Mouse (Mus musculus) heart, embryonic 14.5 days (tissue): ENCODE data around the gene Ahcyl1. TPM values are rescaled to one million over a fixed set of nuclear protein-coding genes. Genes with fewer than 3 reads are reported as not detected.

ENCODE experiments used
- ATAC-seq: fragments of 200-750 bp; cut with Nextera tagmentation; 2 replicates; pipeline ENCODE4 v1.8.0; 2017; ENCODE audit warnings: low read depth, moderate TSS enrichment; ENCODE audit not compliant: insufficient number of reproducible peaks, insufficient read depth, low FRiP score
- H3K27ac ChIP-seq, 2 experiments: fragments of 200-500 bp in 1 of 2; fragments of 300-500 bp in 1 of 2; sonication (generic) in 1 of 2; replicated peaks in 1 of 2; 2 replicates each; pipeline ENCODE4 v1.5.1; 2012 to 2014; ENCODE audit warnings: low read depth in 2 of 2, low read length in 2 of 2, control low read depth in 1 of 2, mild to moderate bottlenecking in 1 of 2, mixed read lengths in 1 of 2; ENCODE audit not compliant: control insufficient read depth in 1 of 2, insufficient read depth in 1 of 2
- H3K27me3 ChIP-seq: fragments of 300-500 bp; sonication (generic); 2 replicates; pipeline ENCODE4 v1.6.1; 2014; ENCODE audit warnings: mild to moderate bottlenecking, low read length, control low read depth; ENCODE audit not compliant: control insufficient read depth, insufficient read depth
- H3K36me3 ChIP-seq: fragments of 300-500 bp; sonication (generic); 2 replicates; pipeline ENCODE4 v1.6.1; 2014; ENCODE audit warnings: mild to moderate bottlenecking, control low read depth, low read length, mixed read lengths; ENCODE audit not compliant: control insufficient read depth, insufficient read depth
- H3K4me1 ChIP-seq, 2 experiments: fragments of 200-500 bp in 1 of 2; fragments of 300-500 bp in 1 of 2; sonication (generic) in 1 of 2; 2 replicates each; pipeline ENCODE4 v1.6.1; 2012 to 2014; ENCODE audit warnings: low read length in 2 of 2, control low read depth in 1 of 2, mixed read lengths in 1 of 2; ENCODE audit not compliant: control insufficient read depth in 2 of 2, insufficient read depth in 2 of 2
- H3K4me2 ChIP-seq: fragments of 300-500 bp; sonication (generic); 2 replicates; pipeline ENCODE4 v1.6.1; 2014; ENCODE audit warnings: mild to moderate bottlenecking, low read length
- H3K4me3 ChIP-seq, 2 experiments: fragments of 200-500 bp in 1 of 2; fragments of 300-500 bp in 1 of 2; sonication (generic) in 1 of 2; 2 replicates each; pipeline ENCODE4 v1.5.1; 2012 to 2014; ENCODE audit warnings: low read length in 2 of 2, mild to moderate bottlenecking in 2 of 2, control low read depth in 1 of 2, low read depth in 1 of 2, moderate library complexity in 1 of 2; ENCODE audit not compliant: control insufficient read depth in 1 of 2, insufficient read depth in 1 of 2
- H3K9ac ChIP-seq: fragments of 300-500 bp; sonication (generic); 2 replicates; pipeline ENCODE4 v1.6.1; 2014; ENCODE audit warnings: mild to moderate bottlenecking, low read length
- H3K9me3 ChIP-seq: fragments of 300-500 bp; sonication (generic); 2 replicates; pipeline ENCODE4 v1.6.1; 2016; ENCODE audit warnings: low read length, control low read depth; ENCODE audit not compliant: control insufficient read depth
- WGBS: fragments of 180-500 bp; shearing (Covaris S2); extraction: QIAGEN DNeasy Blood & Tissue Kit; methylation state at CpG from one replicate; pipeline ENCODE4 v1.1.7; 2014; 5-methylcytosine and 5-hydroxymethylcytosine counted together
- polyA plus RNA-seq: library from polyadenylated mRNA; unstranded; fragments of >200 nt; fragmentation: Nextera tagmentation; extraction: Ambion mirVana; gene quantifications from 2 replicates; pipeline ENCODE4 v1.2.1, GENCODE M21; 2014

The Ahcyl1 gene
- polyA plus RNA-seq, 1 experiment from 2014 or later: 64.4 TPM

DNA sequence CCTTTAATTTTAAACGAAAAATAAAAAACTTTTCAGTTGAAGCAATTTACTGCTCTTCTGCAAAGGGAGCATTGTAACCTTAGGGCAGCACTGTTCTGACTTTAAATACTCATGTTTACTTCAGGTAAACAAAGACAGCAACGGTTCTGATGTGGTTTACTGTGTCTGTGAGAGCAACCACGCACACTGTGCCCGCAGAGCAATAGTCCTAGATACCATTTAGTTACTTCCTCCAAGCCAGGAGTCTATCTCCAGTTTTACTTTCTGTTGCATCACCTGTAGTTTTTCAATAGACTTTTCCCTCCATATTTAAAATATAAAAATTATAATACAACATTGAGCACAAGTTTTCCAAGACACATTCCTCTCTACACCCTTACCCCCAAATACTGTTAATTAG is 25.9 kb downstream of the Ahcyl1 start:
- Histone ChIP-seq H3K4me3 (no peak overlapping the region), H3K4me2 (no peak overlapping the region), H3K36me3 (peaks cover 95% of the 10 kb centered on the region), H3K9ac (no peak overlapping the region), H3K4me1 (no peaks in the 10 kb centered on the region), H3K27me3 (no peaks in the 10 kb centered on the region), H3K27ac (no peak overlapping the region), H3K9me3 (no peaks in the 10 kb centered on the region)
- 86% methylated on average over 4 of the region's 4 CpGs for WGBS
- no peak for ATAC-seq

DNA sequence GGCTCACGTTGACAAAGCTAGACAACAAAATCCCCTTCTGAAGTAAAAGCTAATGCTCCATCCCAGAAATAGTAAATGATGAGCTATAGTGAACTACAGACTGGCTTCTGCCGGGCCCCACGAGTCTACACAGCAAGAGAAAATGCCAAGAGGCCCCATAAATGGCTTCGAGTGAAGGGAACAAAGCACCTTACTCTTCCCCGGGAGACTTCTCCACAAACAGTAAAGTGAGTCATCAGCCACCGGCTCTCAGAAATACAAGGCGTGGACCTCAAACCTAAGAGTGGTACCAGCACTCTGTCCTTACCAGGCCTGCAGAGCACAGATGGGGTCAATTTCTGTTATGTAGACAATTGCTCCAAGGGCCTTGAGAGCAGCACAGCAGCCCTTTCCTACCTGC is 27.6 kb downstream of the Ahcyl1 start:
- no peak for ATAC-seq
- no peak overlapping the region for H3K27ac ChIP-seq
- WGBS: 86% methylated on average over 7 of the region's 7 CpGs
- H3K4me1 ChIP-seq: no peaks in the 10 kb centered on the region
- H3K9ac ChIP-seq: no peak overlapping the region
- no peak overlapping the region for H3K4me3 ChIP-seq
- H3K36me3 ChIP-seq: peaks cover 95% of the 10 kb centered on the region
- no peaks in the 10 kb centered on the region for H3K9me3 ChIP-seq
- no peaks in the 10 kb centered on the region for H3K27me3 ChIP-seq
- no peak overlapping the region for H3K4me2 ChIP-seq

DNA sequence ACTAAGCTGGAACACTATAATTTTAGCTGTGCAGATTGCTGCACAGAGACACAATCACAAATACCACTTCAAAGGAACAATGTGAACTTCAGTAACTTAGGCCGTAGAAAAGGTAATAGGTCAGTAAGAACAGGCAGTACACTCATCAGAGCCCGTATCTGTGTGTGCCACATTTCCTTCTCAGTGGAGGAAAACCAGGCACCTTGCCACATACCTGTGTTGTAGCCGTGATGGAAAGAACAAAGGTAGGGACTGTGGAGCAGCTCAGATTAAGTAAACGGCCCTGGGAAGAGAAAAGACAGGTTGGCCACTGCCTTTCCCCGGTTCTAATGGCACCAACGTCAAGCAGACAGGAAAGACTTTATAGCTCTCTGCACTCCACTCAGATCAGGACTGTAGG is 28.9 kb downstream of the Ahcyl1 start:
- WGBS: 77% methylated on average over 6 of the region's 6 CpGs
- H3K9ac ChIP-seq: no peak overlapping the region

DNA sequence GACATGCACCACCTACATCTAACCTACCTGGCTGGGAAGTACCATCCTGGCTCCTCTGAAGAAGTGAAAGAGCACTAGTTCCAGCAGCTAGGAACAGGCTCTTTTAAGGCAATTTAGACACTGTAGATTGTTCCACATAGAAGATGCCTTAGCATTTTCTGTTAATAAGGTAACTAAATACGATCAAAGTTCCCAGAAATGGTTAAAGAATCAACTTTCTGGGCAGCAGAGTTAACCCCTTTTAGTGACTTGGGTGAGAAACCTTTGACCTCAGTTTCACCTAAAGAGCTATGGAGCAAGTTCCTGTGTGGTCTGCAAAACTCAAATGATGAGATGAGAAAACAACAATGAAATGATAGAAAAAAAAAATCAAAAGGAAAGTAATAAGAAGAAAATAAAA is 31.7 kb downstream of the Ahcyl1 start:
- WGBS: 88% methylated on average over 1 of the region's 1 CpGs
- Histone ChIP-seq H3K4me1 (no peaks in the 10 kb centered on the region), H3K27me3 (no peaks in the 10 kb centered on the region), H3K9me3 (no peaks in the 10 kb centered on the region), H3K9ac (no peak overlapping the region), H3K4me3 (no peak overlapping the region), H3K4me2 (no peak overlapping the region), H3K27ac (no peak overlapping the region), H3K36me3 (peaks cover 99% of the 10 kb centered on the region)
- no peak for ATAC-seq

More for the DNA sequence above, 28.9 kb downstream of the Ahcyl1 start:
- Histone ChIP-seq H3K4me2 (no peak overlapping the region), H3K27ac (no peak overlapping the region), H3K4me1 (no peaks in the 10 kb centered on the region), H3K4me3 (no peak overlapping the region), H3K27me3 (no peaks in the 10 kb centered on the region), H3K9me3 (no peaks in the 10 kb centered on the region), H3K36me3 (peaks cover 96% of the 10 kb centered on the region)
- no peak for ATAC-seq

DNA sequence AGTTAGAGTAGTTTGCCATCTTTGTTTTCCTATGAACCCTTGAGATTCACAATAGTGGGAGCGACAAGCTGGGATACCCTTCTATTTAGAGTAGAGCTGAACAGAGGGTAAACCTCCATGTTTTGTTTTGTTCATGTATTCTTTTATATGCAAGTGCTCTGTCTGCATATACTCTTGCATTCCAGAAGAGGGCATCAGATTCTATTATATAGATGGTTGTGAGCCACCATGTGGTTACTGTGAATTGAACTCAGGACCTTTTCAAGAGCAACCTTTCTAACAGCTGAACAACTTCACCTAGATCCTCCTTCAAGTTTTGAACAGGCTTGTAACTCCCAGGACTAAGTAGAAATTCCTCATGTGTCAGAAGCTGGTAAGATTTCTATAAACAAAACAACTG is 37.4 kb downstream of the Ahcyl1 start:
- no peak overlapping the region for H3K27ac ChIP-seq
- no peak for ATAC-seq
- no peak overlapping the region for H3K4me3 ChIP-seq
- peaks cover 52% of the 10 kb centered on the region for H3K36me3 ChIP-seq
- no peak overlapping the region for H3K9ac ChIP-seq
- H3K4me1 ChIP-seq: no peaks in the 10 kb centered on the region
- H3K4me2 ChIP-seq: no peak overlapping the region
- no peaks in the 10 kb centered on the region for H3K9me3 ChIP-seq
- no peaks in the 10 kb centered on the region for H3K27me3 ChIP-seq
- 88% methylated on average over 1 of the region's 1 CpGs for WGBS

DNA sequence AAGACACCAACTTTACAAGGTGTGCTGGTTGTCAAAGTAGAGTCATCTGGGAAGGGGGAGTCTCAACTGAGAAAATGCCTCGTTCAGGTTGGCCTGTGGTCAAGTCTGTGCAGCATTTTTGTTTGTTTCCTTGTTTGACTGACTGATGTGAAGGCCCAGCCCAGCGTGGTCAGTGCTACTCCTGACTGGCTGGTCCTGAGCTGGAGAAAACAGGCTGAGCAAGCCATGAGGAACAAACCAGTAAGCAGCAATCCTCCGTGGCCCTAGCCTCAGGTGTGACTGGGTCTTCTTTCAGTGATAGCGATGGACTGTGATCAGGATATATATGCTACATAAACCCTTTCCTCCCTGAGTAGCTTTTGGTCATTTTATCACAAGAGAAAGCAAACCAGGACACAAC is 39.5 kb downstream of the Ahcyl1 start:
- Histone ChIP-seq H3K9me3 (no peaks in the 10 kb centered on the region), H3K4me1 (no peaks in the 10 kb centered on the region), H3K4me2 (no peak overlapping the region), H3K4me3 (no peak overlapping the region), H3K9ac (no peak overlapping the region), H3K36me3 (peaks cover 30% of the 10 kb centered on the region), H3K27ac (no peak overlapping the region), H3K27me3 (no peaks in the 10 kb centered on the region)
- no peak for ATAC-seq
- 76% methylated on average over 4 of the region's 4 CpGs for WGBS

DNA sequence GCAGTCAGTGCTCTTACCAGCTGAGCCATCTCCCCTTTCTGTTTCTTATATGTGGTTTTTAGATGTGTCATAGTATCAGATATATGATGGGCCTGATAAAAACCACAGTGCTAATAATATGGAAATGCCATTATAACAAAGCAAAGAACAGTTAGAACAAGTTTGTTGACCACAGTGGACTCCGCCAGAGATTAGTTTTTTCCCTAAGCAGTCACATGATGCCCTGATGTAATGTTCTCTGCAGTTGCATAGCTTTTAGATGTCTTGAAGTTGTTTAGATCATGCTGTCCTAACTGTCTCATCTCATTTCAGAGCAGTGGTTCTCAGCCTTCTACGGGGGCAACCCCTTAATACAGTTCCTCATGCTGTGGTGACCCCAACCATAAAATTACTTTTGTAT is 40.2 kb downstream of the Ahcyl1 start:
- Histone ChIP-seq H3K27me3 (no peaks in the 10 kb centered on the region), H3K36me3 (peaks cover 24% of the 10 kb centered on the region), H3K4me2 (no peak overlapping the region), H3K27ac (no peak overlapping the region), H3K9me3 (no peaks in the 10 kb centered on the region), H3K9ac (no peak overlapping the region), H3K4me3 (no peak overlapping the region), H3K4me1 (no peaks in the 10 kb centered on the region)
- 94% methylated on average over 2 of the region's 2 CpGs for WGBS
- ATAC-seq: no peak

DNA sequence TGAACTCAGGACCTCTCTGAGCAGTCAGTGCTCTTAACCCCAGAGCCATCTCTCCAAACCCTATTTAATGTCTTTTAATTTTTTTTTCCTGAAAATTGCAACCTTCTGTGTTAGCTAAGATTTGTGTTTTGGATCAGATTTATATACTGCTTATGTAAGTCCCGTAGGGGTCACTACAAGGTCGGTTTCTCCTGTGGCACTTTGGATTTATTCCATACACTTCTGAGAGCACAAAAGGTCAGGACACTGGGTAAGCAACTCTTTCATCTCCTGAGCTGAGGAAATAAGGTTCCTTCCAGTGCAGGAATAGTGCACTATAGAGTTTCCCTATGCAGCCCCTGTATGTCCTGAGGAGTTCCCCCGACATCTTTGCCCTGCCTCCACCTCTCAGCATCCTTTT is 40.9 kb downstream of the Ahcyl1 start:
- H3K27ac ChIP-seq: no peak overlapping the region
- 89% methylated on average over 3 of the region's 3 CpGs for WGBS
- H3K27me3 ChIP-seq: no peaks in the 10 kb centered on the region
- H3K9me3 ChIP-seq: no peaks in the 10 kb centered on the region
- no peaks in the 10 kb centered on the region for H3K4me1 ChIP-seq
- no peak for ATAC-seq
- H3K9ac ChIP-seq: no peak overlapping the region
- H3K36me3 ChIP-seq: peaks cover 18% of the 10 kb centered on the region
- H3K4me2 ChIP-seq: no peak overlapping the region
- no peak overlapping the region for H3K4me3 ChIP-seq
